Mouse (Mus musculus): ENCODE measurements around the gene Muc15.

DNA sequence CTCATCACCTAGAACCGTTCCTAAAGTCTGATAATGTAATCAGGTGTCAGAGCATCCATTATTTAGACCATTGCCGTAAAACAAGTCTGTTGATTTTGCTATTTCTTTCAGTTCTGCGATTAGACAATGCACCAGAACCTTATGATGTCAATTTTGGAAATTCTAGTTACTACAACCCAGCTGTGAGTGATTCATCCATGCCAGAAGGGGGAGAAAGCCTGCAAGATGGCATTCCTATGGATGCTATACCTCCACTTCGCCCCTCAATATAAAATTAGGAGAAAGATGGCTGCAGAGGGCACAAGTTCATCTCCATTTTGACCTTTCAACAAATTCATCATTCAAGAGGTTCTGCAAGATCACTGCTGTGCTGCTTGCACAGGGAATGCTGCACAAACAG, 16.1 kb downstream of the Muc15 start:
- no peak for TF ChIP-seq CTCF (IDR thresholded peaks at IDR 0.05; ENCODE audit: low read depth)
- TF ChIP-seq EP300 (IDR thresholded peaks at IDR 0.05; ENCODE audit: low read depth), result no peak

Measured in liver, postnatal 0 days (tissue).